Mouse (Mus musculus): ENCODE measurements around the gene Gm9821. TPM values are rescaled to one million over a fixed set of nuclear protein-coding genes. Genes with fewer than 3 reads are reported as not detected.

Gm9821 gene
- polyA plus RNA-seq, 2 experiments from 2014 or later: 0.82 to 0.86 TPM

DNA sequence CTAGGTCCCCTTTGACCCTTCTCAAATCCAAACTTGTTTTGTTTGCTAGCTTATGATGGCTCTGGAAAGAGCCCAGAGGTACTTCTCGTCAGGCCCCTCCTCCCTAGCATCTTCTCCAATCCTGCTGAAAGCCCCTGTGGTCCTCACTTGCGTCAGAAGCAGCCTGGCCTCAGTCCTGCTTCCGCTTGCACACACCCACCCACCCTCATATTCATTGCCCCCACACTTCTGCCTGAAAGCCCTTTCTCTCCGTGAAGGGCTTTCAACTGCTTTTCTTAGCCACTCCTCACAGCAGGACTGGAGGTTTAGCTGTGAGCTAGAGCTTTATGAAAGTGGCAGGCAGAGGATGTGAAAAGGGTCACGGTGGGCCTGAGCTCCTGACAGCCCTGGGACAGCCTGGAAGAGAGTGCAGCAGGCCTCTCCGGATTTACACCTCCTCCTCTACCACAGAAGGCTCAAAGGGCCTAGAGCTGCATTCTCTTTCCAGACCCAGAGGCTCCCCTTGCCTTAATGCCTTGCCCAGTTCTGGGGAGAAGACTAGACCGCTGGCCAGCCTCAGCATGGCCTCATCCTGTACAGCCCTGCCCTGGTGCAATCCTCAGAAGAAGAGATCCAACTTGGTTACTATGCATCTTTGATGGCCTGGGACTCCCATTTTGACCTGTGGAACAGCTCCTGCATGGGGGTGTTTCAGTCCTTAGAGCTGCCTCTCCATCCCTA is 28.1 kb downstream of the Gm9821 start:
- no peak for ATAC-seq

- peak; percentile 82 for ATAC-seq
Measured at GRCm38 (mm10) chr2:91975581-91976541, 30.4 kb downstream of the Gm9821 start, which contains the start of gene Dgkz. TSS of gene Dgkz (minus strand) at chr2:91975864.

DNA sequence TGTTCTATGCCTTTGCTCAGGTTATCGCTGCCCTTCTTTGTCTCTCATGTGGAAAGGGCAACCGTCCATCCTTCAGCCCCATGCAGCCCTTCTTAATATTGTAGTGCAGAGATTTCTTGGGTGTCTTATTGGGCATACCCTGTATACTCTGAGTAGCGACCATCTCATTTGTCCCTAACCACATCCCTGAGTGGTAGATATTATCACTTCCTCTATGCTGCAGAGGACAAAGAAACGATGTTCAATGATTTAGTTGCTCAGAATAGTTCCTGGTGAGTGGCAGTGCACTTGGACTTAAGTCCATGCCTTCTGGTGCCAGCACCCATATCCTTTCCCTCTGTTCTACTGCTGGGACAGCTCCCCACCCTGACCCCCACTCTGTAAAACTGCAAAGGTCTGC is 32.5 kb downstream of the Gm9821 start:
- peak; percentile 43 for ATAC-seq

GRCm38 (mm10) chr2:91978547-91978946 is 33.0 kb downstream of the Gm9821 start:
- no peak for ATAC-seq

- no peak for ATAC-seq
Measured at GRCm38 (mm10) chr2:91980245-91980644, 34.7 kb downstream of the Gm9821 start.

DNA sequence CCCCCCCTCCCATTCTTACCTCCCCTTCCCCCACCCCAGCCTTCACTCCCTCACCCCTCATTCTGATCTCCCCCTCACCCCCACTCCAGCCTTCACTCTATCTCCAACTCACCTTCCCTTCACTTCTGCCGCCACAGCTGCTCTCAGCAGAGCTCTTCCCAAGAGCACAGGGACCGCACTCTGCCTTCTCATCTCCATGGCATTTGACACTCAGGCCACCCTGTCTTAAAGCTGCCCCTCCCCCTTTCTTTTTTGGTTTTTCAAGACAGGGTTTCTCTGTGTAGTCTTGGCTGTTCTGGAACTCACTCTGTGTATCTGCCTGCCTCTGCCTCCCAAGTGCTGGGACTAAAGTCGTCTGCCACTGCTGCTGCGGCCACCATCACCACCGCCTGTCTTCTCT is 35.3 kb downstream of the Gm9821 start:
- no peak for ATAC-seq

- ATAC-seq: peak; percentile 98
Measured at GRCm38 (mm10) chr2:91984439-91984838, 38.9 kb downstream of the Gm9821 start.

GRCm38 (mm10) chr2:91984906-91985525 is 39.5 kb downstream of the Gm9821 start:
- peak; percentile 4 for ATAC-seq

DNA sequence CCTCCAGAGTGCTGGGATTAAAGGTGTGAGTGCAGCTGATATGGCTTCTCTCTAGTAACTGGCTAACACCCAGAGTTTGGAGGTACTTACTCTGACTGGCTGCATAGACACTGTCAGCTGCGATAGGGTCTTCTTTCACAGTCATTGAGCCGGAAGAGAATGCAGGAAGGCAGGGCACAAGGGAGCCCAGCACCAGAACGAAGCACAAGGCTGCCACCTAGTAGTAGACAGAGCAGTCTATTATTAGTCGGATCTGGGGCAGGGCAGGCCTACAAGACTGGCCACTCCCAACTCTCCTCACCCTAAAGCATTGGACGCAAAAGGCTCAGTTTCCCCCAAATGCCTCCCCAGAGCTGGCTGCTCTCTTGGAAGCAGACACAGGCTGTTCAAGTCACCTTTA is 40.6 kb downstream of the Gm9821 start:
- ATAC-seq: peak; percentile 48

DNA sequence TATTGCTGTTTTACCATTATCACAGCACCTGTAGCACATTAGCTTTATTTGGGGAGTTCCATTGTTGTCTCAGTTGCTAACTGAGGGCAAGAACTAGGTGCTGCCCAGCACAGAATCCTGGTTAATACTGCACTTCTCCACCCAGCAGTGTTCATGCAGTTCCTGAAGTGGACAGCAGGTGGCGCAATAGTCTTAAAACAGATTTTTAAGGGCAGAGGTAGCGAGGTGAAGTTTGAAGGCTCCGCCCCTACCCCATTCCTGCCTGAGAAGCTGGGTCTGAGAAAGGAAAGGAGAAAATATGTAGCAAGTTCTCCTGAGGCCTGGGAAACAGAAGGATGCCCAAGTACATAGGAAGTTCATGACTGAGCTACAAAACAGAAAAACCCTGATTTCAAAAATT is 42.0 kb downstream of the Gm9821 start:
- ATAC-seq: peak; percentile 32

GRCm38 (mm10) chr2:91989750-91990149 is 44.2 kb downstream of the Gm9821 start:
- ATAC-seq: no peak

- no peak for ATAC-seq
Measured at GRCm38 (mm10) chr2:91993409-91993808, 47.9 kb downstream of the Gm9821 start.

DNA sequence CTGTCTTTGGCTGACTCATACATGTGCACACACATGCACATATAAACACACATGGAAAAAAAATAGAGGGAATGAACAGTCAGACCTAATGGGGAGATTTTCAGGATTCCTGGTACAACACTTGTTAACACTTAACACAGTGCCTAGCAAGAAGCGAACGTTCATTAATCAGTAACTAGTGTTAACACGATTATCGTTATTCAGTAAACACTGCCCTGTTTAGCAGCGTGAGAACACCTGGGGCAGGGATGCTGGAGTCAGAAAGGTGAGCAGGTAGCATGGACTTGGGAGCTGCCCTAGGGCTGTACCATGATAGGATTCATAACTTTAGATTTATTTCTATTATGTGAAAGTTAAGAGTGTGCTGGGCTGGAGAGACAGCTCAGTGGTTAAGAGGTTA is 50.5 kb downstream of the Gm9821 start:
- ATAC-seq: no peak

Other genes with a start within 250 kb of the Gm9821 start
- 10 to 100 TPM; 28.7 to 34.9 TPM for gene Atg13, start 235.1 kb upstream of the Gm9821 start, polyA plus RNA-seq (2017; shearing (Covaris generic))
- gene Harbi1, start 234.9 kb upstream of the Gm9821 start, polyA plus RNA-seq (2017; shearing (Covaris generic)): 10 to 100 TPM; 16.2 to 21.4 TPM
- gene Ambra1, start 215.6 kb upstream of the Gm9821 start, polyA plus RNA-seq (2017; shearing (Covaris generic)): 10 to 100 TPM; 31.0 to 58.3 TPM
- under 1 TPM in 1 of 2 experiments, not detected in 1; 0.30 TPM for gene Chrm4, start 18.5 kb upstream of the Gm9821 start, polyA plus RNA-seq (2017; shearing (Covaris generic))
- gene Mdk, start 13.4 kb upstream of the Gm9821 start, polyA plus RNA-seq (2017; shearing (Covaris generic)): 1 to 10 TPM; 1.9 to 3.1 TPM
- gene Dgkz, start 30.2 kb downstream of the Gm9821 start, polyA plus RNA-seq (2017; shearing (Covaris generic)): 100 to 1,000 TPM; 131 to 138 TPM
- gene Creb3l1, start 78.8 kb downstream of the Gm9821 start, polyA plus RNA-seq (2017; shearing (Covaris generic)): 1 to 10 TPM in 1 of 2 experiments, under 1 TPM in 1; 0.77 to 1.2 TPM
- 10 to 100 TPM; 76.1 to 88.7 TPM for gene Phf21a, start 147.4 kb downstream of the Gm9821 start, polyA plus RNA-seq (2017; shearing (Covaris generic))

Measured in CD4-positive, CD25-positive, alpha-beta regulatory T cell, adult 4 months (primary cell).